Mouse (Mus musculus): ENCODE measurements around the gene Tsc22d4. TPM values are rescaled to one million over a fixed set of nuclear protein-coding genes. Genes with fewer than 3 reads are reported as not detected.

The Tsc22d4 gene
- polyA plus RNA-seq, 2 experiments, result 23.0 to 49.7 TPM

- Histone ChIP-seq H3K4me2 (ENCODE audit: low read depth) (no peak overlapping the region), H3K27me3 (ENCODE audit: control insufficient read depth, insufficient read depth, low read length) (peaks cover 7% of the 10 kb centered on the region), H3K4me1 (replicated peaks; ENCODE audit: control insufficient read depth in 2 of 2, insufficient read depth in 2 of 2, low read length in 1 of 2) (peaks cover 14 to 17% of the 10 kb centered on the region in 2 experiments), H3K4me3 (ENCODE audit: insufficient read depth in 1 of 2, low read depth in 2 of 2, low read length in 2 of 2) (no peak overlapping the region), H3K27ac (no peak overlapping the region), H3K9ac (replicated peaks) (no peak overlapping the region), H3K36me3 (replicated peaks; ENCODE audit: control insufficient read depth, insufficient read depth, low read depth) (no peaks in the 10 kb centered on the region), H3K9me3 (ENCODE audit: control insufficient read depth, low read length) (no peaks in the 10 kb centered on the region)
- no peak for ATAC-seq (ENCODE audit: insufficient read depth)
- TF ChIP-seq CTCF (IDR thresholded peaks at IDR 0.05; ENCODE audit: low read depth) (no peak), EP300 (IDR thresholded peaks at IDR 0.05; ENCODE audit: low read depth) (no peak)
- WGBS (ENCODE audit: insufficient replicate concordance), result 51% methylated on average over 5 of the region's 5 CpGs
- DNase-seq (ENCODE audit: low read depth in 3 of 3, low spot score in 3 of 3), result no peak
Measured at GRCm38 (mm10) chr5:137723840-137724239, 21.7 kb upstream of the Tsc22d4 start.

GRCm38 (mm10) chr5:137726767-137727166 is 18.8 kb upstream of the Tsc22d4 start:
- Histone ChIP-seq H3K27me3 (ENCODE audit: control insufficient read depth, insufficient read depth, low read length) (peaks cover 7% of the 10 kb centered on the region), H3K4me3 (ENCODE audit: insufficient read depth in 1 of 2, low read depth in 2 of 2, low read length in 2 of 2) (no peak overlapping the region), H3K9ac (replicated peaks) (no peak overlapping the region), H3K27ac (no peak overlapping the region), H3K4me1 (replicated peaks; ENCODE audit: control insufficient read depth in 2 of 2, insufficient read depth in 2 of 2, low read length in 1 of 2) (no peaks in the 10 kb centered on the region), H3K4me2 (ENCODE audit: low read depth) (no peak overlapping the region), H3K9me3 (ENCODE audit: control insufficient read depth, low read length) (no peaks in the 10 kb centered on the region), H3K36me3 (replicated peaks; ENCODE audit: control insufficient read depth, insufficient read depth, low read depth) (no peaks in the 10 kb centered on the region)
- DNase-seq (ENCODE audit: low read depth in 3 of 3, low spot score in 3 of 3) (no peak), ATAC-seq (ENCODE audit: insufficient read depth) (no peak)
- WGBS (ENCODE audit: insufficient replicate concordance), result 53% methylated on average over 6 of the region's 6 CpGs
- TF ChIP-seq EP300 (IDR thresholded peaks at IDR 0.05; ENCODE audit: low read depth) (no peak), CTCF (IDR thresholded peaks at IDR 0.05; ENCODE audit: low read depth) (peak; percentile 52; the same call in 1 of the 2 replicates)

- 89% methylated on average over 12 of the region's 12 CpGs for WGBS (ENCODE audit: insufficient replicate concordance)
- H3K27ac ChIP-seq, result no peak overlapping the region
- H3K27me3 ChIP-seq (ENCODE audit: control insufficient read depth, insufficient read depth, low read length), result no peaks in the 10 kb centered on the region
- no peak overlapping the region for H3K4me3 ChIP-seq (ENCODE audit: insufficient read depth in 1 of 2, low read depth in 2 of 2, low read length in 2 of 2)
- no peak for DNase-seq (ENCODE audit: low read depth in 3 of 3, low spot score in 3 of 3)
- peaks cover 0 to 2% of the 10 kb centered on the region in 2 experiments; a peak in 1 of 4 replicates for H3K4me1 ChIP-seq (replicated peaks; ENCODE audit: control insufficient read depth in 2 of 2, insufficient read depth in 2 of 2, low read length in 1 of 2)
- H3K9ac ChIP-seq (replicated peaks), result no peak overlapping the region
- no peaks in the 10 kb centered on the region for H3K36me3 ChIP-seq (replicated peaks; ENCODE audit: control insufficient read depth, insufficient read depth, low read depth)
- no peak for TF ChIP-seq EP300 (IDR thresholded peaks at IDR 0.05; ENCODE audit: low read depth)
- TF ChIP-seq CTCF (IDR thresholded peaks at IDR 0.05; ENCODE audit: low read depth), result no peak
- H3K4me2 ChIP-seq (ENCODE audit: low read depth), result no peak overlapping the region
- no peaks in the 10 kb centered on the region for H3K9me3 ChIP-seq (ENCODE audit: control insufficient read depth, low read length)
- ATAC-seq (ENCODE audit: insufficient read depth), result no peak
Measured at GRCm38 (mm10) chr5:137733638-137734288, 11.8 kb upstream of the Tsc22d4 start.

- H3K27ac ChIP-seq, result no peak overlapping the region
- no peaks in the 10 kb centered on the region for H3K36me3 ChIP-seq (replicated peaks; ENCODE audit: control insufficient read depth, insufficient read depth, low read depth)
- H3K9me3 ChIP-seq (ENCODE audit: control insufficient read depth, low read length), result no peaks in the 10 kb centered on the region
- no peak overlapping the region for H3K4me2 ChIP-seq (ENCODE audit: low read depth)
- ATAC-seq (ENCODE audit: insufficient read depth), result no peak
- no peaks in the 10 kb centered on the region for H3K27me3 ChIP-seq (ENCODE audit: control insufficient read depth, insufficient read depth, low read length)
- H3K4me1 ChIP-seq (replicated peaks; ENCODE audit: control insufficient read depth in 2 of 2, insufficient read depth in 2 of 2, low read length in 1 of 2), result peaks cover 0 to 2% of the 10 kb centered on the region in 2 experiments; a peak in 1 of 4 replicates
- H3K4me3 ChIP-seq (ENCODE audit: insufficient read depth in 1 of 2, low read depth in 2 of 2, low read length in 2 of 2), result no peak overlapping the region
- H3K9ac ChIP-seq (replicated peaks), result no peak overlapping the region
- DNase-seq (ENCODE audit: low read depth in 3 of 3, low spot score in 3 of 3), result no peak
- WGBS (ENCODE audit: insufficient replicate concordance), result 43% methylated on average over 6 of the region's 6 CpGs
- TF ChIP-seq CTCF (IDR thresholded peaks at IDR 0.05; ENCODE audit: low read depth) (no peak), EP300 (IDR thresholded peaks at IDR 0.05; ENCODE audit: low read depth) (no peak)
Measured at GRCm38 (mm10) chr5:137734289-137735061, 11.1 kb upstream of the Tsc22d4 start.

GRCm38 (mm10) chr5:137737400-137737940 is 8.1 kb upstream of the Tsc22d4 start:
- Histone ChIP-seq H3K4me1 (replicated peaks; ENCODE audit: control insufficient read depth in 2 of 2, insufficient read depth in 2 of 2, low read length in 1 of 2) (peaks cover 10 to 12% of the 10 kb centered on the region in 2 experiments; a peak in 3 of 4 replicates), H3K27me3 (ENCODE audit: control insufficient read depth, insufficient read depth, low read length) (no peaks in the 10 kb centered on the region), H3K9me3 (ENCODE audit: control insufficient read depth, low read length) (no peaks in the 10 kb centered on the region), H3K9ac (replicated peaks) (no peak overlapping the region), H3K4me3 (ENCODE audit: insufficient read depth in 1 of 2, low read depth in 2 of 2, low read length in 2 of 2) (no peak overlapping the region), H3K4me2 (ENCODE audit: low read depth) (no peak overlapping the region), H3K36me3 (replicated peaks; ENCODE audit: control insufficient read depth, insufficient read depth, low read depth) (no peaks in the 10 kb centered on the region), H3K27ac (no peak overlapping the region)
- WGBS (ENCODE audit: insufficient replicate concordance), result 61% methylated on average over 6 of the region's 6 CpGs
- no peak for TF ChIP-seq EP300 (IDR thresholded peaks at IDR 0.05; ENCODE audit: low read depth)
- DNase-seq (ENCODE audit: low read depth in 3 of 3, low spot score in 3 of 3) (no peak), ATAC-seq (ENCODE audit: insufficient read depth) (no peak)
